Mouse (Mus musculus): ENCODE data around the gene Tmem215. TPM values are rescaled to one million over a fixed set of nuclear protein-coding genes. Genes with fewer than 3 reads are reported as not detected.

Gene Tmem215
- polyA plus RNA-seq (2011; ENCODE audit: insufficient read length, low read depth, missing spikeins): 0.23 TPM in 1 of 2 replicates, not detected in the other

GRCm38 (mm10) chr4:40471880-40472279 is at the start of gene Tmem215:
Gene Tmem215 (plus strand): TSS chr4:40472180.
- no peak for TF ChIP-seq CTCF (IDR thresholded peaks at IDR 0.05; ENCODE audit: borderline replicate concordance, insufficient read depth, low read length)
- no peak for TF ChIP-seq POLR2A (IDR thresholded peaks at IDR 0.05; ENCODE audit: low read depth, low read length)
- Histone ChIP-seq H3K4me3 (ENCODE audit: insufficient read depth, low read length) (0 out of 2 replicates have a peak within 1 kb of the TSS, but pooled peaks have one; percentile 6), H3K27ac (ENCODE audit: insufficient read depth, low read length) (no peak within 1 kb of the TSS), H3K4me1 (ENCODE audit: control insufficient read depth, insufficient read depth, low read length) (no peaks in the 10 kb centered on the region; the same call in 1 of the 2 replicates)

GRCm38 (mm10) chr4:40431916-40432315 is 40.1 kb upstream of the Tmem215 start:
- no peak for TF ChIP-seq POLR2A (IDR thresholded peaks at IDR 0.05; ENCODE audit: low read depth, low read length)
- no peaks in the 10 kb centered on the region for H3K4me1 ChIP-seq (ENCODE audit: control insufficient read depth, insufficient read depth, low read length)
- no peak overlapping the region for H3K4me3 ChIP-seq (ENCODE audit: insufficient read depth, low read length)
- no peak overlapping the region for H3K27ac ChIP-seq (ENCODE audit: insufficient read depth, low read length)

- H3K4me3 ChIP-seq (ENCODE audit: insufficient read depth, low read length): no peak overlapping the region
- H3K4me1 ChIP-seq (ENCODE audit: control insufficient read depth, insufficient read depth, low read length): no peaks in the 10 kb centered on the region
- no peak overlapping the region for H3K27ac ChIP-seq (ENCODE audit: insufficient read depth, low read length)
- no peak for TF ChIP-seq CTCF (IDR thresholded peaks at IDR 0.05; ENCODE audit: borderline replicate concordance, insufficient read depth, low read length)
- TF ChIP-seq POLR2A (IDR thresholded peaks at IDR 0.05; ENCODE audit: low read depth, low read length): no peak
Observed at GRCm38 (mm10) chr4:40433379-40433778, 38.6 kb upstream of the Tmem215 start.

- Histone ChIP-seq H3K27ac (ENCODE audit: insufficient read depth, low read length) (no peak overlapping the region), H3K4me1 (ENCODE audit: control insufficient read depth, insufficient read depth, low read length) (no peaks in the 10 kb centered on the region), H3K4me3 (ENCODE audit: insufficient read depth, low read length) (no peak overlapping the region)
- TF ChIP-seq POLR2A (IDR thresholded peaks at IDR 0.05; ENCODE audit: low read depth, low read length) (no peak), CTCF (IDR thresholded peaks at IDR 0.05; ENCODE audit: borderline replicate concordance, insufficient read depth, low read length) (no peak)
Observed at GRCm38 (mm10) chr4:40434388-40434787, 37.6 kb upstream of the Tmem215 start.

- no peak overlapping the region for H3K4me3 ChIP-seq (ENCODE audit: insufficient read depth, low read length)
- H3K4me1 ChIP-seq (ENCODE audit: control insufficient read depth, insufficient read depth, low read length): no peaks in the 10 kb centered on the region
- TF ChIP-seq POLR2A (IDR thresholded peaks at IDR 0.05; ENCODE audit: low read depth, low read length): no peak
- TF ChIP-seq CTCF (IDR thresholded peaks at IDR 0.05; ENCODE audit: borderline replicate concordance, insufficient read depth, low read length): no peak
- H3K27ac ChIP-seq (ENCODE audit: insufficient read depth, low read length): no peak overlapping the region
Observed at GRCm38 (mm10) chr4:40443565-40443964, 28.4 kb upstream of the Tmem215 start.

GRCm38 (mm10) chr4:40472700-40473530 is 935 bp downstream of the Tmem215 start:
- H3K4me3 ChIP-seq (ENCODE audit: insufficient read depth, low read length): 0 out of 2 replicates have a peak overlapping the region, but pooled peaks have one; percentile 6
- H3K4me1 ChIP-seq (ENCODE audit: control insufficient read depth, insufficient read depth, low read length): no peaks in the 10 kb centered on the region; the same call in 1 of the 2 replicates
- TF ChIP-seq CTCF (IDR thresholded peaks at IDR 0.05; ENCODE audit: borderline replicate concordance, insufficient read depth, low read length) (no peak), POLR2A (IDR thresholded peaks at IDR 0.05; ENCODE audit: low read depth, low read length) (no peak)
- no peak overlapping the region for H3K27ac ChIP-seq (ENCODE audit: insufficient read depth, low read length)

GRCm38 (mm10) chr4:40473911-40474310 is 1.9 kb downstream of the Tmem215 start:
- Histone ChIP-seq H3K4me1 (ENCODE audit: control insufficient read depth, insufficient read depth, low read length) (no peaks in the 10 kb centered on the region; the same call in 1 of the 2 replicates), H3K27ac (ENCODE audit: insufficient read depth, low read length) (no peak overlapping the region), H3K4me3 (ENCODE audit: insufficient read depth, low read length) (no peak overlapping the region)
- TF ChIP-seq POLR2A (IDR thresholded peaks at IDR 0.05; ENCODE audit: low read depth, low read length) (no peak), CTCF (IDR thresholded peaks at IDR 0.05; ENCODE audit: borderline replicate concordance, insufficient read depth, low read length) (no peak)

GRCm38 (mm10) chr4:40477963-40478362 is 6.0 kb downstream of the Tmem215 start:
- H3K27ac ChIP-seq (ENCODE audit: insufficient read depth, low read length): no peak overlapping the region
- TF ChIP-seq POLR2A (IDR thresholded peaks at IDR 0.05; ENCODE audit: low read depth, low read length) (no peak), CTCF (IDR thresholded peaks at IDR 0.05; ENCODE audit: borderline replicate concordance, insufficient read depth, low read length) (no peak)
- no peak overlapping the region for H3K4me3 ChIP-seq (ENCODE audit: insufficient read depth, low read length)
- H3K4me1 ChIP-seq (ENCODE audit: control insufficient read depth, insufficient read depth, low read length): no peaks in the 10 kb centered on the region

GRCm38 (mm10) chr4:40486546-40486945 is 14.6 kb downstream of the Tmem215 start:
- TF ChIP-seq POLR2A (IDR thresholded peaks at IDR 0.05; ENCODE audit: low read depth, low read length) (no peak), CTCF (IDR thresholded peaks at IDR 0.05; ENCODE audit: borderline replicate concordance, insufficient read depth, low read length) (no peak)
- Histone ChIP-seq H3K4me1 (ENCODE audit: control insufficient read depth, insufficient read depth, low read length) (peaks cover 4% of the 10 kb centered on the region; the same call in 1 of the 2 replicates), H3K4me3 (ENCODE audit: insufficient read depth, low read length) (no peak overlapping the region), H3K27ac (ENCODE audit: insufficient read depth, low read length) (no peak overlapping the region)

GRCm38 (mm10) chr4:40491731-40492130 is 19.8 kb downstream of the Tmem215 start:
- H3K27ac ChIP-seq (ENCODE audit: insufficient read depth, low read length): no peak overlapping the region
- peaks cover 4% of the 10 kb centered on the region; the same call in 1 of the 2 replicates for H3K4me1 ChIP-seq (ENCODE audit: control insufficient read depth, insufficient read depth, low read length)
- no peak overlapping the region for H3K4me3 ChIP-seq (ENCODE audit: insufficient read depth, low read length)
- no peak for TF ChIP-seq CTCF (IDR thresholded peaks at IDR 0.05; ENCODE audit: borderline replicate concordance, insufficient read depth, low read length)
- TF ChIP-seq POLR2A (IDR thresholded peaks at IDR 0.05; ENCODE audit: low read depth, low read length): no peak

Measured in embryonic fibroblast, embryonic 13.5 days (primary cell).